Mouse (Mus musculus) hindlimb bud, embryonic 11.5 days (tissue): Measurements from ENCODE around the gene Elmo3.
A peak's percentile ranks its signal among the peaks of the same experiment; 100 is the strongest.
"Not testable (repeated sequence)": the region's sequence is repeated elsewhere in the genome, so short reads cannot be mapped to it uniquely, and the experiment has no call there.

Experiments used
- DNase-seq: peaks from one replicate; pipeline ENCODE4 v3.0.0-alpha.2; 2012; ENCODE audit warnings: low read depth, low spot score; ENCODE audit errors: extremely low spot score

Gene Elmo3

DNA sequence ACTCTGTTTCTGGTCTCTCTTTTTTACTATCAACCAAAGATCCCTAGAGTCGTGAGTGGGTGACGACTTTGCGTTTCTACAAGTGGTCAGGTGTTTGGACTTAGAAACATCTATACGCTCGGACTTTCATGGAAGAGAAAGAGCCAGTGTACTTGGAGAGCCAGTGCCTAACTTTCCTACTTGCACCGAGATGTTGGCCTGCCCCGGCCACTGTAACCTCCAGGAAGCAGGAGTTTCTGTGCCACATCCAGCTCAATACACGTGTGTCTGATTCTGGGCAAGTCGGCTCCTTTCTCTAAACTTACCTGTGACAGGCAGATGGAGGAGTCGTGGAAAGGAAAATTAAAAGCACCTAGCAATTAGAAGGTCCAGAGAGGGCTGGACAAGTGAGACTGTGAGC, 29.6 kb upstream of the Elmo3 start, which contains the start of gene Nol3:
Gene Nol3 (plus strand): TSS at position 301 of the 400 bp plus-strand sequence.
- DNase-seq = no peak

DNA sequence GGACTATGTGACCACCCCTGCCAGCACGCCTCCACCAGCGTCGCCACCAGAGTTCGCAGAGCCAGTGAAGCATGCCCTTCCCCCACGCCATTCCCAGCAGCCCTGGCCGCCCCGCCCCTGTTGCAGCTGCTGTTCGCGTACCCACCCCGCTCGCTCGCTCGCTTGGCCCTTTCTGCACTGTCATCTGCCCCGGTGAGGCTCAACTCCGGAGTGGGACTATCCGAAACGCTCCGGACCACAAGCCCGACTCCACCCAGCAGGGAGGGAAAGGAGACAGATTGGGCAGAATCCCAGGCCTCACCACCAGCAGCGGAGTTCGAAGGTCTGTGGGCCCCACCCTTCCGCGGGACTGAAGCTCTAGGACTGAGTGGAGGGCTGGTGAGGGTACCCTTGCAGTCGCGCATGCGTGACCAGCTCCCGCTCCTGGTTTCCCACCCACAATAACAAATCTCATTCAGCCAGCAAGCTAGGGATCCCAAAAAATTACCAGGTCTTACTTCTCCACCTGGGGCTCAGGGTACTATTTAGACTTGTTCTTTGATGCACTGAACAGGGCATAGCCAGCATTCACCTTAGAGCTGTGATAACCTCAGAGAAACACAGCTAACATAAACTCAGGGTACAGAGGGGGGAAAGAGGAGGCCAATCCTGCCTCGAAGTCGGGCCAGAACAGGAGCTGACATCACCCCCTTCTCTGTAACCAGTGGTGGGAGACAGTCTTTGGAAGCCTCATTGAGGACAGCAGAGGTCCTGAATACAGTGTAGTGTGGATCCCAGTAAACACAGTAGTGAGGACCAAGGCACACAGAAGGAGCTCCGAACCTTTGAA, 28.9 kb upstream of the Elmo3 start:
- DNase-seq = no peak

DNA sequence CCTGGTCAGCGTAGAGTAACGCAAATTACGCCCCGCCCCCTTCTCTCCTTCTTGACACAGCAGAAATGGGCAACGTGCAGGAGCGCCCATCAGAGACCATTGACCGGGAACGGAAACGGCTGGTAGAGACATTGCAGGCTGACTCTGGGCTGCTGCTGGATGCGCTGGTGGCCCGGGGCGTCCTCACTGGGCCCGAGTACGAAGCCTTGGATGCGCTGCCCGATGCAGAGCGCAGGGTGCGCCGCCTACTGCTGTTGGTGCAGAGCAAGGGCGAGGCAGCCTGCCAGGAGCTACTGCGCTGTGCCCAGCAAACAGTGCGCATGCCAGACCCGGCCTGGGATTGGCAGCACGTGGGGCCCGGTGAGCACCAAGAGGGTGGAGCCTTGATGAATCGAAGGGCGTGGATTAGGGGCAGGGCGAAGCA, 26.5 kb upstream of the Elmo3 start:
- no peak for DNase-seq

DNA sequence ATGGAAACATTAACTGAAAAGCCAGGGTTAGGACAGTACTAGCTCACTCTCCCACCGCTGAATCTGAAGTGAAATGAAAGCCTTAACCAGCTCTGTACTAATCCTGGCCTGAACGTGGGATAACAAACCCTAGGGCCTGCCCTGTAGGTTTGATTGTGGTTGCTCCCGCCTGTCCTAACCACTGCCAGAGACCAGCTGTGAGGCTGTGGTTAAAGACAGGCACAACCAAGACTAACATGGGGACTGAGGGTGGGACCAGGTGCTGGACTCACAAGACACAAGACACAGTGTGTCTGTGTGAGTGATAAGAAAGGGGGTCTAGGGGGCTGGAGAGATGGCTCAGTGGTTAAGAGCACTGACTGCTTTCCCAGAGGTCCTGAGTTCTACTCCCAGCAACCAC, 24.8 kb upstream of the Elmo3 start:
- DNase-seq = no peak

DNA sequence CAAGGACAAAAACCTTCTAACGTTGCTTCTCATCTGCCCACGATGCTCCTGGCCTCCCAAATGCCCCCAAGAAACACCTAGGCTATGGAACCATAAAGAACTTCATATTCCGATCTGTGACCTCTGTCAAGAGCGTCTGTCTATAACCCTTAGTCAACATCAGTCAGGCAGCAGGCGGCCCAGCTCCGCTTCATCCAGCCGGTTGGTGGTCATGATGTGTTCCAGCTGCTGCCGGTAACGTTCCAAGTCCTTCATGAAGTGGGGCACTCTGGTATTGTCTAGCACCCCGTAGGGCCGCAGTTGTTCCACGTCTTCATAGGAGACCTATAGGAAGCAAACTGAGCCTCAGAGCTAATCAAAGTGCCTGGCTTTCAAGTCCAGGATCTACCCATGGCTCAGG, 23.6 kb upstream of the Elmo3 start:
- no peak for DNase-seq

DNA sequence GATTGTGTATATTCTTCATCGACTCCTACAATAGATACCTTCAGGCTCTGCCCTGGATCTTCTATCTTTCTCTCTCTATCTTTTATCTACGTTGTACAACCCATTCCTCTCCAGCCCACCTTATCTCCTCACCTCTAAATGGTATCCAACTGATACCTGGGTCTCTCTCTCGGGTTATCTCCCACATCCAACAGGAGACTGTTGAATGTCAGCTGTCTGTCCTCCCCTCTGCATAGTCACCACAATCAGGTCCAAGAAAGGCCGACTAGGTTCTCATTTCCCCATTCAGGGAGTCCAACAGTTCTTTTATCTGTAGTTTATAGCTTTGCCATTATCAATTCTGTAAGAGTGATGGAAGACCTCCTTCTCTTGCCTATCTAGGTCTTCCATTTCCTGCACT, 23.2 kb upstream of the Elmo3 start:
- DNase-seq = no peak

DNA sequence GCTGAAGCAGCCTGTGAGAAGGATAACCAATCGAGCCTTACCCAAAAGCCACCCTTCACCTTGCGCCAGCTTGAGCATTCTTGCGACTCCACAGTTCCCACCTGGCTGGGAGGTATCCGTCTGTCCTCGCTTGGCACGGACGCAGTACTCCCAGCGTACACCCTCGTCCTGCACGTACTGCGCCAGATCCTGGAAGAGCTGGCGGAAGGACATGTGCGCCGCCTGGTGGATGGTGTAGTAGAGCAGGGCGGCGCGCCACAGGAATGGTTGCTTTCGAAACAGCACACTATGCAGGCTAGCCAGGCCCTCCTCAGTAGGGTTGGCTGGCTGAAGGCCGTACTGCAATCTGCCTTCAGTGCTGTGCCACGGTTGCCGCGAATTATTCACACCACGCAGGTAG, 22.3 kb upstream of the Elmo3 start:
- no peak for DNase-seq

DNA sequence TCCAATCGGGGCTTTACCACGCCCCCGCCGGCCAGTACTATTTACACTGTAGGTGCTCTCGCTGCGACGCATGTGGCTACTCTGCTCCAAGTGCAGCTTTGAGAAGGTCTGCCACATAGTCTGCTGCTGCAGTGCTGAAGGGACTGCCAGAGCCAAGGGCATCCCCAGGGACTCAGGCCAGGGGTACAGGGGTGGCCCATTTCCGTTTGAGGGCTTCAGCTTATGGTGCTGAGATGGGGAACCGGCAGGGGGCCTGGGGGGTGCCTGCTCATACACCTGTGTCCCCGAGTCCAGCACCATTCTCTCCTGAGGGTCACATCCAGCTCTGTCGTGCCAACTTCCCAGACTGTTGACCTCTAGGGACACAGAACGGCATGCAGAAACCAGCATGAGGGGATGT, 19.9 kb upstream of the Elmo3 start:
- DNase-seq = no peak

DNA sequence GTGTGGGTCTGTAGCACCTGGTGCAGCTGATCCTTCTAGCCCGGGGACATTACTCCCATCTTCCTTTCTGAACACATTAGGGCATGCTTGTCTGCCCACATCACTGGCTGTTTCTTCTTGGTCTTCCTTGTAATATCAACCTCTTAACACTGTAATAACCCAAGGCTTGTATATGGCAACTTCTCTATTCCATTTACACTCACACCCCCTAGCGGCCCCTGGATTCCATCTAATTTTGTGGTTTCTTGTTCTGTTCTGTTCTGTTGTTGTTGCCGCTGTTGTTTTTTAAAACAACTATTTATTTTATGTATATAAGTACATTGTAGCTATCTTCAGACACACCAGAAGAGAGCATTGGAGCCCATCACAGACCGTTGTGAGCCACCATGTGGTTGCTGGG, 18.5 kb upstream of the Elmo3 start:
- no peak for DNase-seq

DNA sequence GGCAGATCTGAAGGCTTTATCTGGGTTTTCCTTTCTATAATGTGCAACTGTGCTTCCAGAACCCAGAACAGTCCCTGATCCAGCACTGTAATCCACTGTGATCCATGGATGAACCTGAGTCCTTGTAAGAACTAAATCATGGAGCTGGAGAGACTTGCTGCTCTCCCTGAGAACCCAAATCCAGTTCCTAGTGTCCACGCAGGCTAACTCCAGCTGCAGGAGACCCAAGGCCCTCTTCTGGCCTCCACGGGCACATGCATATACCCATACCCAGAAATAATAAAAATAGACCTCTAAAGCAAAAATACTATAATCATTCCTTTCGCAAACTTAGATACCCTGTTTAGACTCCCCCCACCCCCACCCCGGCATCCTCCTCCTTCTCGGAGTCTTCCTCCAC, 17.2 kb upstream of the Elmo3 start:
- no peak for DNase-seq

DNA sequence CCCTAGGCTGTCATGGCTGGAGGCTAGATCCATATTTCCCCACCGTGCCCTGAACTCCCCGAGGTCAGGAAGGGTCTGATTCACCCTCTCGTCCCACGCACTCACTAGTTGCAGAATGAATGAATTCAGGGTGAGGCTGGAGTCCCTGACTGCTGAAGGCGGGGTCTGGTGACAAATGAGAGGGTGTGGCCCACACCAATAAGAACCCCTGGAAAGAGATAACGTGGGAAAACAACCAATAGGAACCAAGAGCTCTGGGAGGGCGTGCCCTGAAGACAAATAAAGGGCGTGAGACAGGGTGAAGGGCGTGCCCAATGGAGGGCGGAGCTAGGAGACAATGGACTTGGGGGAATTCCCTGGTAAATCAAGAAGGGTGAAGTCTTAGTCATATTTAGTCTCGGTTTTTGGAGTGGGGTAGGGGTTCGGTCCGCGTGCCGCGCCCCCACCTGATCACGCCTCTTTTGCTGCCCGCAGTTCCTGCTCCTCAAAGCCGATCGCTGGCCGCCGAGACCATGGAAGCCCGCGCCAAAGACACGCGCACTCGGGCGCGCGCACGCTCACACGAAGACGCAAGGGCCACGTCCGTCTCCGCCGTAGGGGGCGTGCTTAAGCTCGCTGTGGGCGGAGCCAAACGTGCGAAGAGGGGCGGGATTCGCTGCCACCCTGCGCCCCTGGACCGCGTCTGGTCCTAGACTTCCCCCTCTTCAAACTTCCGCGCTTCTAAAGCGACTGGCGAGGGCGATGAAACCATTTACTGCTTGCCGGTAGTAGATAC, 16.3 kb upstream of the Elmo3 start:
- peak; percentile 92 for DNase-seq

DNA sequence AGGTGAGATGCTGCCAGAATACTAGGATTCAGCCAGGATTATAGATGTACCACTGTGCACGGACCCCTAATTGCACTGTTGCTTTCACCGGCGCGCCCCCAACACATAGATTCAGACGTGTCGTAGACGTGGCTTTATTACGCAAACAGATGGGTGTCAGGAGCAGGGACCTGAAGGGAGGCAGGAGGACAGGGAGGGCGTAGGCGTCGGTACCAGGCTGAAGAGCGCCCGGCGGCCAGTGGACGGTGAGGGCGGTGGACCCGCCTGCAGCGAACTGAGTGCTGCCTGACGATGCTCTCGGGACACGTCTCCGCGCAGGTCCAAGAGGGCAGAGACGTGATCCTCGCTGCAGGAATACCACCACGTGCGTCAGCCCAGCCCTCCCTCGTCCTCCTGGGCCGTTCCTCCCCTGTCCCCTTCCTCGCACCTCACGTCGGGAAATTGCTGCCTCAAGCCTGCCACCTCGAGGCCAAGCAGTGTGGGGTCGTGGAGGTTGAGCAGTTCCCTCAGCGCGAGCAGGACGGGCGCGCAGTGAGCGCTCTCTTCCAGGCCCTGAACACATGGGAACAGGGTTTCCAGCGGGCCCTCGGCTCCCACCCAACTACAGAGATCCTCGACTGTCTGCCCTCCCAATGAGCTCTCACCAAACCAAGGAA, 15.5 kb upstream of the Elmo3 start, which contains the start of gene 4931428F04Rik:
Gene 4931428F04Rik (minus strand): TSS at position 60 of the 656 bp plus-strand sequence.
- DNase-seq = no peak

DNA sequence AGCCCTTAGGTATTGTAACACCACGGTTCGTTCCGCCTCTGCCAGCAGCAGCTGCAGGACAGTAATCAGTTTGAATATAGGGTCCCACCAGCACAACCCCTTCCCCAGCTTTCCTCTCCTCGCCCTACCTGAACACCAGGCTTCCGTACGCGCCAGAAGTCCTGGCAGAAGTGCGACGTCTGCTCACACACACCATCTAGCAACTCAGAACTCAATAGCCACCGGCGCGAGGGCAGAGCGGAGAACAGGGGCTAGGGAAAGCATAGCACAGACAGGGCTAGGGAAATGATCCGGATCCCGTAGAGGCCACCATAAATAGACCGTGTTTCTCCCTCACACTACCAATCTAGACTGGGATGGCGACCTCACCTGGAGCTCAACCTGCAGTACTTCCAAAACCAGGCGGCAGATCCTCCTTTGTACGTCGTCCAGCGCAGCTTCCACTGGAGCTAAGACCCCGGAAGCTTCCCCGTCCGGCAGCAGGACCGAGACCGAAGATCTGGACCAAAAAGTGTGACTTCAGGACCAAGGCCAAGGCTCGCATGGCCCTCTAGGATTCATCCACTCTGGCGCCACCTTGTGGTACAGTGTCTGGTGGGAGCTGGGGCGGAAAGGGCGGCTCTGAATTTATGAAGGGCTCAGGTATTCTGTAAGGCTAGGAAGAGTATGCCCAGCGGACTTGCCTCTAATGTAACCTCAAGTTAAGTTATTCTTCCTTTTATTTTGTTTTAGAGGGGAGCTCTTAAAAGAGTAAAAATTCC, 14.7 kb upstream of the Elmo3 start:
- peak; percentile 85 for DNase-seq

DNA sequence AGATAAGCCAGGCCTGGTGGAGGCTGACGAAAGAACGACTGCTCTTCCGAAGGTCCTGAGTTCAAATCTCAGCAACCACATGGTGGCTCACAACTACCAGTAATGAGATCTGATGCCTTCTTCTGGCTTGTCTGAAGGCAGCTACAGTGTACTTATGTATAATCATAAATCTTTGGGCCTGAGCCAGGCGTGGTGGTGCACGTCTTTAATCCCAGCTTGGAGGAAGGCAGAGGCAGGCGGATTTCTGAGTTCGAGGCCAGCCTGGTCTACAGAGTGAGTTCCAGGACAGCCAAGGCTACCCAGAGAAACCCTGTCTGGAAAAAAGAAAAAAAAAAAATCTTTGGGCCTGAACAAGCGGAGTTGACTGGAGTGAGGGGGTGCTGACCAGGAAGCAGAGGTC, 14.0 kb upstream of the Elmo3 start:
- not testable (repeated sequence) for DNase-seq

DNA sequence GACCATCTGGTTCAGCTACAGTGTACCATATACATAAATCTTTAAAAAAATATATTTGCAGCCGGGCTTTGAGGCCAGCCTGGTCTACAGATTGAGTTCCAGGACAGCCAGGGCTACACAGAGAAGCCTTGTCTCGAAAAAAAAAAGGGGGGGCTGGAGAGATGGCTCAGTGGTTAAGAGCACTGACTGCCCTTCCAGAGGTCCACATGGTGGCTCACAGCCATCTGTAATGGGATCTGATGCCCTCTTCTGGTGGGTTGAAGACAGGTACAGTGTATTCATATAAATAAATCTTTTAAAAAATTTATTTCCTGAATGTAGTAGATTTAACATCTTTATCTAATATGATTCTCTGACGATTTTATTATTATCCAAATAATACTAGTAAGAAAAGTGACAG, 13.6 kb upstream of the Elmo3 start:
- not testable (repeated sequence) for DNase-seq

DNA sequence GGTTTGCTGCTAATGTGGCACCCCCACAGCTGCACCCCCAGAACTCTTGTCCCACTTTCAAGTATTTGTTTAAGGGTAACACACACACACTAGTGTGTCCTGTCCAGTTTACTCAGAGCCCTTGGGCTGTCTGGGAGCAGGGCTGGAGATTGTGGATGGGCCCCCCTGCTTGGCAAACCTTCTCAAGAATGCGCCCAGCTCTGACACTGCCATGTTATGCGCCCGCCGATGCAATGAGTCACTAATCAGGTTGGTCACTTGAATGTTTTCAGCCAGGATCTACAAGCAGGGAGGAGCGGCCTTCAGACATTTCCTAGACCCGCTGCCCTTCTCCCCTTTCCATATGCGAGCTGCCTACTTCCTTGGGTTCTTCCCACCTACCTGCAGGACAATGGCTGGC, 12.9 kb upstream of the Elmo3 start:
- DNase-seq = no peak

DNA sequence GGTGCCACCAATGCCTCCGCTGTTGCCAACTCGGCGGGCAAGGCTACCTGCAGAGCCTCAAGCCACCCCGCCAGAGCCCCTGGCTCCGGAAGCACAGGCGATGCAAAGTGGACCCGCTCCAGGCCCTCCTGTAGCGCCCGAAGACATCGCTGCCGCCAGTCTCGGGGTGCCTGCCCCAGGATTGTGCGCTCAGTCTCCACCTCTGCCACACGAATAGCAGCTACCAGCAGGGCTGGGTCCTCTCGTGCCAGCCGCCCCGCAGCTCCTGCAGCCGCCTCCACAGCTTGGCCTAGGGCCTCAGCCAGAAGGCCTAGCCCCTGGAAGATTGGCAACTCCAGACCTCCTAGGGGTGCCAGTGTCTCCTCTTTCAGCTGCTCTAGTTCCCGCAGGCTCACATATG, 12.0 kb upstream of the Elmo3 start:
- no peak for DNase-seq

DNA sequence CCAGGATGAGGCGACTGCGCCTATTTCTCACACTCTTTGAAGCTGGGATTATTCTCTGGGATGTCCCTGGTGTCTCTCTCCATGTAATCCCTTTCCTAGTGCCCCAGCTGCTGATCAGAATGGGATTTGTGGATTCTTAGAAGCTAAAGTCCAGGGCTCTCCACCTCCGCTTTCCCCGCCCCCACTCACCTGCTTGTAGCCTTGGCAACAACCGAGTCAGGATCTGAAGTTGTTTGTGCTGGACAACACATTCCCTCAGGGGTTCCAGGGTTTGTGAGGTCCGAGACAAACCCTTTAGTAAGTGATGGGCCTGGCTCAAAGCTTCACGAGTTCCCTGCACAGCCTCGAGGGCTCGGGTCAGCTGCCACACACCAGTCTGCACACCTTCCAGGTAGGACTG, 10.6 kb upstream of the Elmo3 start:
- DNase-seq = no peak

DNA sequence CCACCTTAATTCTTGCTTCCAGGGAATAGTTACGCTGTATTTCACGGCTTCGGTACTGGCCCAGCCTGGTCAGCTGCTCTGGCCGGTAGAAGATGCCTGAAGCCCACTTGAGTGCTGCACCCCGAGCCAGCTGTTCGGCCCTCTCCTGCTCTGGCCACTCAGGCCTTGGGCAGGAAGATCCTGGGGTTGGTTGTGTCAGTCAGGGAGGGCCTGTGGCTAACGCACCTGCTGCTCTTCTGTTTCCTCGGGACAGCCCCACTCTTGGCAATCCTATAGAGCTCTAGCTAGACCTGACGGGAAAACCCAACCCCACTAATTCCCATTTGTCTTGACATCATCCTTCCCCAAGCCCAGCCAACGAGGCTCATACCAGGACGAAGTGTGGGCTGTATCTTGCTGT, 10.1 kb upstream of the Elmo3 start:
- DNase-seq = no peak

DNA sequence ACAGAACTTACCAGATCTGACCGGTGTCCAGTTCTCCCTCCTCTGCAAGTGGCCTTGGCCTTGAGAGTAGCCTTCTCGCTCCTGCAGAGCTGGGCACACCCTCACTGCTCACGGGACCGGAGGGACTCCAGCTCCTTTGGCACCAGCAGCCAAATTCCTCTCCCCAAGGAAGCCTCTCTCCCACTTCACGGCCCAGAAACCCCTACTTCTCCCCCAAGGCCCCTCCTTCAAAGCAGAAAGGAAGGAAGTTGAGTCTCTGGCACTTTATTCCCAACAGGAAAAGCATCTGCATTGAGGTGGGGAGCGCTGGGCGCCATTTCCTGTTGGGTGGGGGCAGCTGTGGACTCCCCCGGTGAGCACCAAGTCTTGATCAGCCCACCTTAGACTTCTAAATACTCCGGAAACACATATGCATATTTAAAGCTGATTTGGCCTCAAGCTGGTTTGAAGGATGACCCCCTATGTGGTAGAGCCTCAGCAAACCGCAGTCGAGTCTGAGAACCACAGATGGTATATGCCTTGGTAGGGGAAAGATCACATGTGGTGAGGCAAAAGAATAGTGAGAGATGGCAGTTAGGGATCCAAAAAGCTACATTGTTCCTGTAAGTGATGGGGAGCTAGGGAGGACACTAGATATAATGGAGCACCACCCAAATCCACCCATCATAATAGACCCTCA, 9.4 kb upstream of the Elmo3 start, which contains the start of gene Exoc3l:
Gene Exoc3l (minus strand): TSS at position 207 of the 679 bp plus-strand sequence.
- no peak for DNase-seq
